Mouse (Mus musculus) small intestine, adult 2 months (tissue): ENCODE measurements around the gene Frmd8. TPM values are rescaled to one million over a fixed set of nuclear protein-coding genes. Genes with fewer than 3 reads are reported as not detected.

Experiments used
- H3K27ac ChIP-seq: fragments of 200-500 bp; 2 replicates; pipeline ENCODE4 v1.5.1; 2012; ENCODE audit warnings: low read depth, low read length, control low read depth, inconsistent platforms; ENCODE audit not compliant: insufficient read depth
- H3K27me3 ChIP-seq: fragments of 200-500 bp; 2 replicates; pipeline ENCODE4 v1.6.1; 2012; ENCODE audit warnings: mild to moderate bottlenecking, moderate library complexity, low read length, inconsistent platforms; ENCODE audit not compliant: control insufficient read depth, insufficient read depth
- H3K36me3 ChIP-seq: fragments of 200-500 bp; 2 replicates; pipeline ENCODE4 v1.6.1; 2012; ENCODE audit warnings: mild to moderate bottlenecking, low read length, control low read depth, inconsistent platforms; ENCODE audit not compliant: control insufficient read depth, insufficient read depth
- H3K4me1 ChIP-seq: fragments of 200-500 bp; 2 replicates; pipeline ENCODE4 v1.6.1; 2012; ENCODE audit warnings: low read length, inconsistent platforms, mixed read lengths; ENCODE audit not compliant: control insufficient read depth, insufficient read depth, insufficient read length
- H3K4me3 ChIP-seq: fragments of 200-500 bp; 2 replicates; pipeline ENCODE4 v1.5.1; 2012; ENCODE audit warnings: low read depth, mild to moderate bottlenecking, control low read depth, inconsistent platforms, low read length, moderate library complexity
- CTCF ChIP-seq: fragments of 200-500 bp; IDR thresholded peaks from 2 replicates; pipeline ENCODE4 v1.5.1; 2012; ENCODE audit warnings: low read depth, mild to moderate bottlenecking, control low read depth, inconsistent platforms, low read length, moderate library complexity, mixed read lengths; ENCODE audit not compliant: insufficient replicate concordance, insufficient read length; ENCODE audit errors: extremely low read depth
- POLR2A ChIP-seq: fragments of 200-500 bp; IDR thresholded peaks from 2 replicates; pipeline ENCODE4 v1.6.1; 2012; ENCODE audit warnings: low read depth, mild to moderate bottlenecking, control low read depth, inconsistent platforms, low read length, moderate library complexity
- WGBS: fragments of 180-500 bp; shearing (Covaris S2); methylation state at CpG from one replicate; pipeline ENCODE4 v1.1.7; 2018; 5-methylcytosine and 5-hydroxymethylcytosine counted together
- polyA plus RNA-seq: library from polyadenylated mRNA; depleted of rRNA; stranded (reverse); fragments of >200 nt; gene quantifications from 2 replicates; pipeline ENCODE4 v1.2.3, GENCODE M21; 2012

The Frmd8 gene
- polyA plus RNA-seq, 1 experiment, result 62.1 TPM

DNA sequence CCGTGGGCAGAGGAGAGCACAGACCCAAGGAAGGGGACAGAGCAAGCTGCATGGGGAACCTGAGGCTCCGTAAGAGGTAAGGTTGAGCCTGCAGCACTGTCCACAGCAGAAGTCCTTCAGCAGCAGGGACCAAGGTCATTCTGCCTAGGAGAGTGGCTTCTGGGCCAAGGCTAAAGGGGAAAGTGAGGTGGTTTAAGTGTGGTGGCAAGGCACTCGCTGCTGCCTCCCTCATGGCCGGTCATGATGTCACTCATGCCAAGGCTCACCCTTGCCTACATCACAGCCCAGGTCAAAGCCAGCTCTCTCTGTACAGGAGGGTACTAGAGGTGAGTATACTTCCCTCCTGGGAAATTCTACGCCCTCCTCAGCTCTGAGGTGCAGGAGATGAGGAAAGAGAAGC is 11.3 kb downstream of the Frmd8 start:
- no peak overlapping the region for H3K27ac ChIP-seq
- 97% methylated on average over 5 of the region's 5 CpGs for WGBS
- H3K27me3 ChIP-seq, result no peaks in the 10 kb centered on the region
- no peak overlapping the region for H3K4me3 ChIP-seq
- H3K36me3 ChIP-seq, result peaks cover 68% of the 10 kb centered on the region
- peaks cover 12% of the 10 kb centered on the region for H3K4me1 ChIP-seq
- TF ChIP-seq CTCF (no peak), POLR2A (no peak)

DNA sequence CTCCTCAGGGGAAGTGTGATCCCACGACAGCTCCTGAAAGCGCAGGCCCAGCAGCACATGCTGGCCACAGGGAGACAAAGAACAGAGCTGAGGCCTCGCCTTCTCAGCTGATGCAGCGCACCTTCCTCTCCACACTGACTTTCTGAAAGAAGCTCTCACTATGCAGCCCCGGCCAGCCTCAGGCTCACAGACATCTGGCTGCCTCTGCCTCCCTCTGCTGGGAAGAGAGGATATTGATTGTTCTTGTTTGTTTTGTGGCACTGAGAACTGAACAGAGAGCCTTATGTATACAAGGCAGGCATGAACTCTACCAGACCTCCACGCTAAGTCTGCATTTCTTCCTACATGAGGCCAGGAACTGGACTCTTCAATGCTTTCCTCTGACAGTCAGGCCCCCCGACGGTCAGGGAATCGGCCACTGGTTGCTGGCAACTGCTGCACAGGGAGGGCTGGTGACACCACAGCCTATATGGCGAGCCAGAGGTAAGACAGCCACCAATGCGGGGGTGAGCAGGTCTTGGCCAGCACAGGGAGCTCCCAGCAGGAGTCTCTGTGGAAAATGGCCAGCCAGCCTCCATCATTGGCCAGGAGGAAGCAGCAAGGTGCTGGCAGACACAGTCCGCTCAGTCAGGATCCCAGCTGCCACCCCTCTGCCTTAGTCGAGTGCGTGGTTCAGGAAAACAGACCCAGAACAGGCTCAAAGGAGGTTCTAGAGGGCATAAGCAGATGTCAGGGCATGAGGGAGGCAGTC is 12.6 kb downstream of the Frmd8 start:
- Histone ChIP-seq H3K27ac (no peak overlapping the region), H3K4me1 (no peaks in the 10 kb centered on the region), H3K36me3 (peaks cover 66% of the 10 kb centered on the region), H3K4me3 (no peak overlapping the region), H3K27me3 (no peaks in the 10 kb centered on the region)
- TF ChIP-seq POLR2A (no peak), CTCF (no peak)
- WGBS, result 97% methylated on average over 14 of the region's 14 CpGs

DNA sequence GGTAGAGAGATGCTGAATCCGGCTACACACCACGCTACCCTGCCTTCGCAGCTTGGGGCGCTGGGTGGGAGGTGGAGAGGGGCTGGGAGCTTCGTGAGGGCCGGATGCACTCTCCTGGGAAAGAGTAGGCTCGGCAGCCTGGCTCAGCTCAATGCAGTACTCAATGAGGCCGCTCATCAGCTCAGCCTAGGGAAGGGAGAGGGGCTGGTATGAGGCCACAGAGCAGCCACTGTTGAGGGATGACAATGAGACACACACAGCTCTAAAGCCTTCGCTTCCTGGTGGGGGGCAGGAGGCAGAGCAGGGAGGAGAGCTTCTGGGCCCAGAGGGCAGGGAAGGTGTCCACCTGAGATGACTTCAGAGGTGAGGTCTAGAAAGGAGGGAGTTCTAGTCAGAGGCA is 18.5 kb downstream of the Frmd8 start:
- no peak overlapping the region for H3K27ac ChIP-seq
- 92% methylated on average over 9 of the region's 9 CpGs for WGBS
- H3K4me1 ChIP-seq, result peaks cover 15% of the 10 kb centered on the region
- H3K36me3 ChIP-seq, result peaks cover 54% of the 10 kb centered on the region
- H3K4me3 ChIP-seq, result no peak overlapping the region
- no peaks in the 10 kb centered on the region for H3K27me3 ChIP-seq
- TF ChIP-seq CTCF (no peak), POLR2A (no peak)

DNA sequence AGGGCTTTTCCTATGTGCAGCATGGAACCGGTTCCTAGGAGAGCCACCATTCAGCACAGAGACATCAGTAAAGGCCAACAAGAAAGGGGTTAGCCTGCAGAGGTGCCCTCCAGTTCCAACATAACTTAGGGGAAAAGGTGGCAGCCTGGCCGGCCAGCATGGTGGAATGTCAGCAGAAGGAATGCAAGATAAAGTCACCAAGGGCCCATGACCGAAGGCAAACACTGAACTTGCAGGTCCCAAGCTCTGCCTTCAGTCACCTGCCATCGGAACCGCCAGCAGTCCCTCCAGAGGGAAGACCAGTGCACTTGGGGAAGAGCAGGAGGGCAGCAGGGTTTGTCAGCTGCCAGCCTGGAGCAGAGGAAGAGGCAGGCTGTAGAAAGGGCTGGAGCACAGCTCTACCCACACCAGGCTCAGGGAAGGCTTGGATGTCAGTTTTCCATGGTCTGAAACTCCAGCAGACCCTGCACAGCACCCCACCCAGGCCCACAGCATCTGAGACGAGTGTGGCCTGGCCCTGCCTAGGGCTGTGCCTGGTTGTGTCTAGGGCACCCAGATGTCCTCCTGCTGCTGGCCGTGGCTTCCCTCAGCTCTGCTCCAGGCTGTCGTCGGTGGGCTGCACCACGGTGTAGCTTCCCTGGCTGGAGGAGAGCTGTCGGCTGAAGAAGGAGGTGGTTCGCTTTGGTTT is 22.9 kb downstream of the Frmd8 start:
- H3K27me3 ChIP-seq, result no peaks in the 10 kb centered on the region
- H3K36me3 ChIP-seq, result peaks cover 32% of the 10 kb centered on the region
- peak overlapping the region; percentile 88 for H3K27ac ChIP-seq
- H3K4me1 ChIP-seq, result peaks cover 42% of the 10 kb centered on the region
- TF ChIP-seq CTCF (no peak), POLR2A (no peak)
- no peak overlapping the region for H3K4me3 ChIP-seq
- 61% methylated on average over 12 of the region's 12 CpGs for WGBS

DNA sequence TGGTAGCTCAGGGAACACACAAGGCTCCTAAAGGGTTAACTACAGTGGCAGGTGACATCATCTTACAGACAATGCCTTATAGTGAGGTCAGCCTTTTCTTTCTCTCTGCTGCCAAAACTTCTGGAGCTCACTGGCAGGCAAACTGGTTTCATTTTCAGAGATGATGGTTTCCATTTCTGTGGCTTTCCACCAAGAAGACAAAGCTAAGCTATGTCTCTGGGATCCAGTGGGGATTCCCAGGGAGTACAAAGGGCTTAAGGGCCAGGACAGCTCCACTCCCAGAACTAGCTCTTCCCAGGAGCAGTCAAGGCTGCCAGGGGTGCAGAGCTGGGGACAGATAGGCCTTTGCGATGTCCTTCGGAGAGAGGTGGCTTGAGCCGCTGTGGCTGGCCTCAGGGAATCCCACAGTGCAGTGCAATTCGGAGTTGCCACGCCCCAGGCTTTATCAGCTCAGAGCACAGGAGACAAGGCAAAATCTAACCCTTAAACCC is 23.5 kb downstream of the Frmd8 start:
- peak overlapping the region; percentile 21; the same call in 1 of the 2 replicates for H3K4me3 ChIP-seq
- H3K36me3 ChIP-seq, result peaks cover 27% of the 10 kb centered on the region
- TF ChIP-seq POLR2A, result no peak
- peaks cover 43% of the 10 kb centered on the region for H3K4me1 ChIP-seq
- peak overlapping the region; percentile 88 for H3K27ac ChIP-seq
- H3K27me3 ChIP-seq, result no peaks in the 10 kb centered on the region
- WGBS, result 18% methylated on average over 5 of the region's 5 CpGs

DNA sequence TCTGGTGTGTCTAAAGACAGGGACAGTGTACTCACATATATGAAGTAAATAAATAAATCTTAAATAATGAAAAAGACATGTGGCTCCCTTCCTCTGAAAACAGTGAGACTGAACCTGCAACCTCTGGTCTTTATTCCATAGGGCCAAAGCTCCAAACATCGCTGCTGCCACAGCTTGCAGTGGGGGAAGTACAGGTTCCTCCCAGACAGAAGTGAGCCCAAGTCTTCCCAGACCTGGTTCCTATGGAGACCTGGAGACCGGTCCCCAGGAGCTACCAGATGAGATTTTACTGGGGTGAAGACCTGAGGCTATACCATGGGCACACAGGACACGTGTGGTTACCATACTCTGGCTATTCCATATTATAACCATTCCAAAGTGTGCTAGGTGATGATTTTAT is 24.2 kb downstream of the Frmd8 start:
- peaks cover 43% of the 10 kb centered on the region for H3K4me1 ChIP-seq
- TF ChIP-seq CTCF (no peak), POLR2A (no peak)
- no peak overlapping the region for H3K4me3 ChIP-seq
- no peaks in the 10 kb centered on the region for H3K27me3 ChIP-seq
- peaks cover 22% of the 10 kb centered on the region for H3K36me3 ChIP-seq
- WGBS, result 82% methylated on average over 3 of the region's 3 CpGs
- peak overlapping the region; percentile 88 for H3K27ac ChIP-seq

DNA sequence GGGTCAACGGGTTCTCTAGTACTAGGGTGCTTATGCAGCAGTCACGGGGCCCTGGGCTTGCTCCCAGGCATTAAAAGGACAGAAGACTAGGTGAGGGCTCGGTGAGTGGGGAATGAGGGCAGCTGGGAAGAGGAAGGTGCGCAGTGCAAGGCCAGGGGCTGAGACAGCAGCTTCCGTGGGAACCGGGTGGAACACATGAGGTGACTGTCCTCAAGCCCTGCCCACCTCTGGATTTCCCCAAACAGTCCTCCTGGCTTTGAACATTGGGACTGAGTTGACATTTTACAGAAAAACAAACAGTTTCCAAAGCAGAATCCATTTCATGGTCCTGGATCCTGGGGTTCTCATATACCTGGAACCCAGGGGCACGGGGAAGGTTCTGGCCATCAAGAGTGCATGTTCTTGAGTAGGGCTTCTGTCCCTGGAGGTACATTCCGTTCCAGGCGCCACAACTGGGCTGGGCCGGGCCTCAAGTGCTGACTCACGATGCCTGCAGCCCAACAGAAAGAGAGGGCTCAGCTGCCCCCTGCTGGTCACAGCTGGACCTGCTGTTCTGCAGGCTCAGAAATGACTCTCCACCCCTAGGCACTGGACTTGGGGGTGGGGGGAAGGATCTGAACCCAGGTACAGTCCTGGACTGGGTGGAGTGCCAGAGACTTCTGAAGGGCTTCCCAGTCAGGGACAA is 25.1 kb downstream of the Frmd8 start:
- Histone ChIP-seq H3K4me1 (peaks cover 43% of the 10 kb centered on the region), H3K27ac (peak overlapping the region; percentile 99), H3K4me3 (peak overlapping the region; percentile 19; the same call in 1 of the 2 replicates), H3K36me3 (peaks cover 14% of the 10 kb centered on the region), H3K27me3 (no peaks in the 10 kb centered on the region)
- WGBS, result 13% methylated on average over 11 of the region's 11 CpGs
- TF ChIP-seq CTCF (peak; percentile 94), POLR2A (peak; percentile 7; the same call in 1 of the 2 replicates)
